Mouse (Mus musculus): ENCODE data around the gene Sec31b. TPM values are rescaled to one million over a fixed set of nuclear protein-coding genes. Genes with fewer than 3 reads are reported as not detected.
A peak's percentile ranks its signal among the peaks of the same experiment; 100 is the strongest.

Gene Sec31b
- polyA plus RNA-seq, 1 experiment = 1.5 TPM

DNA sequence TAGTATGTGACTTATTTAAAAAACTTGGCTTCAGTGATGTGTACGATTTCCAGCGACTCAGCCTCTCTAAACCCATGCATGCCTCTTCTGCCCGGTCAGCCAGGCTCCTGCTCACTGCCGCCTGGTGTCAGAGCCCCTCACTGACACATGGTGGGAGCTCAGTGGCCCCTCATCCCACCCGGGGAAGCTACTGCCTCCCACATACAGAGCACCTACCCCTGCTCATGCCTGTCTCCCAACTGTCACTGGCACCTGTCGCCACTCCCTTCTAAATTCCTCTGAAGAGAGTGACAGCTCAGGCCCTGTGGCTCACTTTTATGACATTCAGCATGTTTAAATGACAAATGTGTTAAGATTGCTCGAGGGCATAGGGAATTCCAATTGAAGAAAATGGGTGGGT is 30.6 kb upstream of the Sec31b start:
- Histone ChIP-seq H3K27me3 (replicated peaks) (peaks cover 4% of the 10 kb centered on the region), H3K36me3 (replicated peaks; ENCODE audit: low read length) (peaks cover 64% of the 10 kb centered on the region), H3K9me3 (no peaks in the 10 kb centered on the region), H3K4me3 (replicated peaks) (no peak overlapping the region), H3K4me1 (peaks cover 17% of the 10 kb centered on the region)
- TF ChIP-seq FLI1 (IDR thresholded peaks at IDR 0.05; ENCODE audit: low read length) = no peak
- no peak for TF ChIP-seq GATA1 (IDR thresholded peaks at IDR 0.05; ENCODE audit: borderline replicate concordance, low read length)

DNA sequence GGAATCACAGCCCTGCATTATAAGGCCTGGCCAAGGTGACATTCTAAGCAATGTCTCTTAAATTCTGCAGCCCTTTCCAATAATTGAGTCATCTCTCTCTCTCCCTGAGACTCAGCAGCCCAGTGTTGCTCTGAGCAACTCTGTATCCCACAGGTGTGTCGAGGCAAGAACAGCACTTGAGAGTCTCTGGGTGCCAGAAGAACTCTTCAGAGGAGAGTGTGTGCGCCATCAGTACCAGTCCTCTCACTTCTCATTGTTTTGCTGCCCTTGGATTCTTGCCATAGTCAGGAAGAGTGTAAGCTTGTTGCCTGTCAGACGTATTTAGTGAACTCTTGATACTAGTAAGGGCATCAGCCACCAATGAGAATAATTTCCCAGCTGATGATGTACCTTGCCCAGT is 22.1 kb upstream of the Sec31b start:
- Histone ChIP-seq H3K4me1 (peaks cover 19% of the 10 kb centered on the region), H3K4me3 (replicated peaks) (no peak overlapping the region), H3K36me3 (replicated peaks; ENCODE audit: low read length) (peaks cover 88% of the 10 kb centered on the region), H3K27me3 (replicated peaks) (no peaks in the 10 kb centered on the region), H3K9me3 (no peaks in the 10 kb centered on the region)
- TF ChIP-seq GATA1 (IDR thresholded peaks at IDR 0.05; ENCODE audit: borderline replicate concordance, low read length) = no peak

DNA sequence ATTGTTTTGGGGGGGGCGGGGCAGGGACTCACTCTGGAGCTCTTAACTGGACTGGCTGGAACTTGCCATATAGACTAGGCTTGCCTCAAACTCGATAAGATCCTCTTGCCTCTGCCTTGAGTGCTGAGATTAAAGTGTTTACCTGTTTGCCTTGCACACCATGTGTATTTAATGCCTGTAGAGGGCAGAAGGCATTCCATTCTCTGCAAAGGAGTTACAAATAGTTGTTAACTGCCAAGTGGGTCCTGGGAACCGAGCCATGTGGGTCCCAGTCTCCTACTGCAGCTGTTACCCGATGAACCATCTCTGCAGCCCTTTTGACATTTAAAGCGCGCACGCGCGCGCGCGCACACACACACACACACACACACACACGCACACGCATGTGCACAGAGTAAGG is 18.3 kb upstream of the Sec31b start:
- no peaks in the 10 kb centered on the region for H3K27me3 ChIP-seq (replicated peaks)
- peaks cover 50% of the 10 kb centered on the region for H3K36me3 ChIP-seq (replicated peaks; ENCODE audit: low read length)
- H3K4me1 ChIP-seq = peaks cover 12% of the 10 kb centered on the region
- TF ChIP-seq GATA1 (IDR thresholded peaks at IDR 0.05; ENCODE audit: borderline replicate concordance, low read length) (no peak), FLI1 (IDR thresholded peaks at IDR 0.05; ENCODE audit: low read length) (no peak)
- H3K9me3 ChIP-seq = no peaks in the 10 kb centered on the region
- H3K4me3 ChIP-seq (replicated peaks) = no peak overlapping the region

DNA sequence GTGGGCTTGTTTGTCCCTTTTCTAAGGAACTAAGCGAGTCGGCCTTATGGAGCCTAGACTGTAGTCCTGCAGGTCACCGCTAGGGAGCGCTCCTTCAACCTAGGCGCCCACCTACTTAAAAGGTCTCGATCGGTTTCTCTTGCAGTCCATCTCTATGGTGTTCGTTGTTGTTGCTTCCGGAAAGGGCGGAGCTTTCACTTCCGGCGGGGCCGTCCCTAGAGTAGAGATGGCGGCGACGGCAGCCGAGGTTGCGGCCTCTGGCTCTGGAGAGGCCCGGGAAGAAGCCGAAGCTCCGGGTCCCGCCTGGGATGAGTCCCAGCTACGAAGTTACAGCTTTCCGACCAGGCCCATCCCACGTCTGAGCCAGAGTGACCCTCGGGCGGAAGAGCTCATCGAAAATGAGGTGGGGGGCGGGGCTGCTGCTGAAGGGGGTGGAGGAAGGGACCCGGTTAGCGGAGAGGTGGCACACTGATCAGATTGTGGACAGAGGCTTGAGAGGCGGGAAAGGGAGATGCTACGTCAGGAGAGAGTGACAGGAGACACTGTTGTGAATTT is 17.1 kb upstream of the Sec31b start, which contains the start of gene Hif1an:
Hif1an (plus strand) TSS at position 199 of the 555 bp plus-strand sequence.
- Histone ChIP-seq H3K36me3 (replicated peaks; ENCODE audit: low read length) (peaks cover 37% of the 10 kb centered on the region), H3K27me3 (replicated peaks) (peaks cover 2% of the 10 kb centered on the region), H3K4me1 (peaks cover 12% of the 10 kb centered on the region), H3K4me3 (replicated peaks) (peak within 1 kb of the TSS; percentile 96), H3K9me3 (no peaks in the 10 kb centered on the region)
- TF ChIP-seq FLI1 (IDR thresholded peaks at IDR 0.05; ENCODE audit: low read length) (peak; percentile 84; the same call in 1 of the 2 replicates), GATA1 (IDR thresholded peaks at IDR 0.05; ENCODE audit: borderline replicate concordance, low read length) (no peak)

DNA sequence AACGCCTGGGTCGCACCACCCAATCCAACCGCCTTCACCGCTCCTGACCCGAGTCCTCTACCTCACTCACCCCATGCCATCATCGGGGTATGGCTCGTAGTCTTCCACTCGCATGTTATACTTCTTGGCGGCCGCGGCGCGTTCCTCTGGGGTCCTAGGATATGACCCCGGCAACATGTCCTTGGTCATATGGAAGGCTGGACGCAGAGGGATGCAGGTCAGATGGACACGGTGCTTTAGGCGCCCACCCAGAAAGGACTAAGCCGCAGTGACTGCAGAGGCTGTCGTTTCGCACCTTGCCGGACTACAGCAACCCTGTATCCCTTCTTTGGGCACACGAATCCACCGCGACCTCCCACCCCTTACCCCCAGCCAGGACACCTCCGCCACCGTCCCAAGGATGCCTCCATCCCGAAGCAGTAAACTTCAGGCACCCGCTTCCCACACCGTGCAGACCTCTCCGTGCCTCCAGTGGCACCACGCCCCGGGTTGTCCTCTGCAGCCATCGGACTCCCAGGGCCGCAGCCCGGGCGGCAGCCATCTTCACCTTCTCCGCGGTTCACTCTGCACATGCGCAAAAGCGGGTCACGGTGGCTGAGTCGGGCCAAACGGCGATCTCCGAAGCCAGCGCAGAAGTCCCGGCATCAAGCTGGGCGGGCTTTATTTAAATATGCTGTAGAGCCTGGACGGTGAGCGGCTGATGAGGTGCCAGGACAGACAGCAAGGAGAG is 9.4 kb upstream of the Sec31b start, which contains the start of gene Ndufb8:
Ndufb8 (minus strand) TSS at position 580 of the 730 bp plus-strand sequence.
- Histone ChIP-seq H3K27me3 (replicated peaks) (peaks cover 3% of the 10 kb centered on the region), H3K4me1 (peaks cover 17% of the 10 kb centered on the region), H3K4me3 (replicated peaks) (peak within 1 kb of the TSS; percentile 100), H3K9me3 (no peaks in the 10 kb centered on the region), H3K36me3 (replicated peaks; ENCODE audit: low read length) (peaks cover 38% of the 10 kb centered on the region)
- no peak for TF ChIP-seq GATA1 (IDR thresholded peaks at IDR 0.05; ENCODE audit: borderline replicate concordance, low read length)
- no peak for TF ChIP-seq FLI1 (IDR thresholded peaks at IDR 0.05; ENCODE audit: low read length)

DNA sequence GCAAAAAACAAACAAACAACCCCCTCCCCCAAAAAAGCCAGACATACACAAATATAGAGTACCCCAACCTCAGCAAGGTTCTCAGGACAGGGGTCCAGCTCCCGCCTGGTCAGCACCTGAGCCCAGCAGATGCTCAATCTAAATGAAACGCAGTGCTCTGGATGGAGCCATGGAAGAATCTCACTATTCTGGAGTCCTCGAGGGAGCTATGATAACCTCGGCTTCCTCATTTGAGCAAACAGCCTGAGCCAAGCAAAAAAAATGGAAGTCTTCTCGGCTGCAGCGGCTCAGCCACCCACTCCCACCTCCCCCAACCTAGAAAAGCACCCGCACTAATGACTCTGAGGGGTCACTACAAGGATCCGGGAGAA is 8.8 kb upstream of the Sec31b start:
- H3K27me3 ChIP-seq (replicated peaks) = peaks cover 3% of the 10 kb centered on the region
- peaks cover 17% of the 10 kb centered on the region for H3K4me1 ChIP-seq
- peaks cover 43% of the 10 kb centered on the region for H3K36me3 ChIP-seq (replicated peaks; ENCODE audit: low read length)
- H3K9me3 ChIP-seq = no peaks in the 10 kb centered on the region
- H3K4me3 ChIP-seq (replicated peaks) = peak overlapping the region; percentile 100
- TF ChIP-seq FLI1 (IDR thresholded peaks at IDR 0.05; ENCODE audit: low read length) (no peak), GATA1 (IDR thresholded peaks at IDR 0.05; ENCODE audit: borderline replicate concordance, low read length) (no peak)

DNA sequence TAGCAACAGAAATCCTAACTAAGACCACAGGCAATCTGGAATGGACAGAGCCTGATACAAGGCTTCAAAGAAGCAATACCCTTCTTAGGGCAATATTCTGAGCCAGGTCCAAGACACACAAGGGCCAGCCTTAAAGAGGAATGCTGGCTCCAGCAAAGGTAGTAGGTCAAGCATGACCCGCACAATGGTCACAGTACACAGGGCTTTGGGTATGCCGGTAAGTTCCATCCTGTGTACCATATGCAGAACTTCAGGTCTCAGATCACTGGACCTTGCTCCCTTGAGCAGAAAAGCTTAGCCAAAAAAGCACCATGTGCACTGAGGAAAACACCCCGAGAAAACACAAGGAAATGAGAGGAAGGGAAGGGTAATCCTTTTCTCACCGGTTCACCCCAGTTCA is 7.6 kb upstream of the Sec31b start:
- no peaks in the 10 kb centered on the region for H3K9me3 ChIP-seq
- H3K4me3 ChIP-seq (replicated peaks) = peak overlapping the region; percentile 18
- TF ChIP-seq FLI1 (IDR thresholded peaks at IDR 0.05; ENCODE audit: low read length) = no peak
- TF ChIP-seq GATA1 (IDR thresholded peaks at IDR 0.05; ENCODE audit: borderline replicate concordance, low read length) = no peak
- H3K4me1 ChIP-seq = peaks cover 17% of the 10 kb centered on the region
- H3K36me3 ChIP-seq (replicated peaks; ENCODE audit: low read length) = peaks cover 55% of the 10 kb centered on the region
- peaks cover 3% of the 10 kb centered on the region for H3K27me3 ChIP-seq (replicated peaks)

DNA sequence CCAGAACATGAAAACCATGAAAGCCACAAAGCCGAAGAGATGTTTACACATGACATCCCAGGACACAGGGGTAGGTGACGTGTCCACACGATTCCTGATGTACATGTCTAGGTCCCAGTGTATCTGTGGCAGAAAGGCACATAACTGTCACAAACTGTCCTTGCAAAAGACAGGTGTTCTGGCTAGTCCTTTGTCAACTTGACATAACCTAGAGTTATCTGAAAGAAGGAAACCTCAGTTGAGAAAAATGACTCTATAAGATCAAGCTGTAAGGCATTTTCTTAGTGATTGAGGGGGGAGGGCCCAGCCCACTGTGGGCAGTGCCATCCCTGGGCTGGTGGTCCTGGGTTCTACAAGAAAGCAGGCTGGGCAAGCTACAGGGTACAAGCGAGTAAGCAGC is 7.1 kb upstream of the Sec31b start, which contains the start of gene Gm20538:
Gm20538 (minus strand) TSS at position 101 of the 400 bp plus-strand sequence.
- TF ChIP-seq FLI1 (IDR thresholded peaks at IDR 0.05; ENCODE audit: low read length) = no peak
- no peak for TF ChIP-seq GATA1 (IDR thresholded peaks at IDR 0.05; ENCODE audit: borderline replicate concordance, low read length)
- peaks cover 61% of the 10 kb centered on the region for H3K36me3 ChIP-seq (replicated peaks; ENCODE audit: low read length)

DNA sequence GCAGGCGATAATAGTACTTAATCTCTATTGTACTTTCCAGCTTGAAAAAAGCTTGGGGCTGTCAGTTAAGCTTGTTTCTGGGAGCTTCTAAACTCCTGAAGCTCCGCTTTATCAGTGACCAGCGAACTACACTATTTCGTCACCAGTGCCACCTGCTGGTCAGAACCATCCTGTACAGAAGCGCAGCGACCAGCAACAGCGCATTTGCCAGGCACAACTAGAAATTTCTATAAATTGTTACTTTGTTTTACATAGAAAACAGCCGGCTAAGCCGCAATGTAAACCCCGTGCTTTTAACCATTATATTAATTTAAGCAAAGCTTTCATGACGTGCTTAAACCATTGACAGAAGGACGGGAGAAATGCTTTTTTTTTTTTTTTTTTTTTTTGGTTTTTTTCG is 889 bp downstream of the Sec31b start:
- Histone ChIP-seq H3K27me3 (replicated peaks) (peaks cover 26% of the 10 kb centered on the region), H3K9me3 (peaks cover 17% of the 10 kb centered on the region), H3K4me1 (peaks cover 12% of the 10 kb centered on the region), H3K36me3 (replicated peaks; ENCODE audit: low read length) (peaks cover 23% of the 10 kb centered on the region), H3K4me3 (replicated peaks) (peak overlapping the region; percentile 59)
- TF ChIP-seq FLI1 (IDR thresholded peaks at IDR 0.05; ENCODE audit: low read length) (no peak), GATA1 (IDR thresholded peaks at IDR 0.05; ENCODE audit: borderline replicate concordance, low read length) (no peak)

More for the DNA sequence above, 7.1 kb upstream of the Sec31b start, which contains the start of gene Gm20538:
- H3K27me3 ChIP-seq (replicated peaks) = peaks cover 1% of the 10 kb centered on the region
- H3K9me3 ChIP-seq = no peaks in the 10 kb centered on the region
- peaks cover 17% of the 10 kb centered on the region for H3K4me1 ChIP-seq
- peak within 1 kb of the TSS; percentile 18 for H3K4me3 ChIP-seq (replicated peaks)

DNA sequence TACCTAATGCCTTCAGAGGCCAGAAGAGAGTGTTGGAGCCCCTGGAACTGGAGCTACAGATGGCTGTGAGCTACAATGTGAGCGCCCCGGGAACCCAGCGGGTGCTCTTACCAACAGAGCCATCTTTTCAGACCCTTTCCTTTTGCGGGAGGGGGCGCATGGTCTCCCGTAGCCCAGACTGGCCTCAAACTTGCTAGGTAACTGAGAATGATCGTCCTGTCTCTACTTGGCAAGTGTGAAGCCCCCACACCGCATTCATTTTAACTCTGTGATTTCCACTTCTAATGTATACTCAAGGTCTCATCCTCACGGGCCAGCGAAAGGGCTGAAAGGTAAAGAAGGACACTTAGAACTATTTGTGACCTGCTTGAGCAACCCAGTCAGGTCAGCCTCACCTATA is 1.3 kb downstream of the Sec31b start:
- H3K4me3 ChIP-seq (replicated peaks) = no peak overlapping the region
- TF ChIP-seq FLI1 (IDR thresholded peaks at IDR 0.05; ENCODE audit: low read length) (no peak), GATA1 (IDR thresholded peaks at IDR 0.05; ENCODE audit: borderline replicate concordance, low read length) (no peak)
- H3K4me1 ChIP-seq = peaks cover 12% of the 10 kb centered on the region
- H3K36me3 ChIP-seq (replicated peaks; ENCODE audit: low read length) = peaks cover 19% of the 10 kb centered on the region
- peaks cover 28% of the 10 kb centered on the region for H3K27me3 ChIP-seq (replicated peaks)
- peaks cover 21% of the 10 kb centered on the region for H3K9me3 ChIP-seq
